Mouse (Mus musculus) bone marrow, adult 2 months (tissue): ENCODE results near the gene Supt4a.

Experiments
- CTCF ChIP-seq: fragments of 200-500 bp; IDR thresholded peaks from 2 replicates; pipeline ENCODE4 v1.5.1; 2011; ENCODE audit warnings: low read length, control low read depth; ENCODE audit not compliant: control insufficient read depth, insufficient read depth
- POLR2A ChIP-seq: fragments of 200-500 bp; IDR thresholded peaks from 2 replicates; pipeline ENCODE4 v1.6.1; 2011; ENCODE audit warnings: low read depth, mild to moderate bottlenecking, control low read depth, low read length, borderline replicate concordance; ENCODE audit not compliant: control insufficient read depth

GRCm38 (mm10) chr11:87779392-87779791, 42.0 kb downstream of the Supt4a start:
- TF ChIP-seq CTCF (no peak), POLR2A (no peak)
